Mouse (Mus musculus) brain, adult 10 weeks (tissue): ENCODE data around the gene Popdc2. TPM values are rescaled to one million over a fixed set of nuclear protein-coding genes. Genes with fewer than 3 reads are reported as not detected.

Source experiments
- polyA plus RNA-seq: library from polyadenylated mRNA; stranded (reverse); fragments of 350-450 nt; fragmentation: Illumina TruSeq; extraction: RNeasy Lipid Tissue Mini Kit (QIAGEN cat#74804); gene quantifications from one replicate; pipeline ENCODE4 v1.2.3, GENCODE M21; 2015; ENCODE audit warnings: low read depth, low replicate concordance

Popdc2 gene
- 0.42 TPM for polyA plus RNA-seq

DNA sequence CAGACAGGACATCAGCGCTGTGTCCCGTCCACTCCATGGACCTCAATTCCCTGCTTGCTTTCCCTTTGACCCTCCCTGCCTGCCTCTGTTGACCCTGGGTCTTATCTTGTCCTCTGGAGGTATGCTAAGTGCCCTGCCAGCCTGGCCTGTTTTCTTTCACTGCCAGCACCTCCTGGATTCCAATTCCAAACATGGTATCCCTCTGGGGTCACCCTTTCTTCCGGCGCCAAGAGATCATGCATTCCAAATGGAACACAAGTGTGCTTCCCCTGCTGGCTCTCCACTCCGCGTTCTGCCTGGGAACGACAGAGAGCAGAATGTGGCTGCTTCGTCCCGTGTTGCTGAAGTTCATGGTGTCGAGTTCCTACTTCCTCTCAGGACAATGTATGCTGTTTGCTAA lies at the start of gene Popdc2:
Popdc2 (plus strand) TSS at position 277 of the 400 bp plus-strand sequence.

DNA sequence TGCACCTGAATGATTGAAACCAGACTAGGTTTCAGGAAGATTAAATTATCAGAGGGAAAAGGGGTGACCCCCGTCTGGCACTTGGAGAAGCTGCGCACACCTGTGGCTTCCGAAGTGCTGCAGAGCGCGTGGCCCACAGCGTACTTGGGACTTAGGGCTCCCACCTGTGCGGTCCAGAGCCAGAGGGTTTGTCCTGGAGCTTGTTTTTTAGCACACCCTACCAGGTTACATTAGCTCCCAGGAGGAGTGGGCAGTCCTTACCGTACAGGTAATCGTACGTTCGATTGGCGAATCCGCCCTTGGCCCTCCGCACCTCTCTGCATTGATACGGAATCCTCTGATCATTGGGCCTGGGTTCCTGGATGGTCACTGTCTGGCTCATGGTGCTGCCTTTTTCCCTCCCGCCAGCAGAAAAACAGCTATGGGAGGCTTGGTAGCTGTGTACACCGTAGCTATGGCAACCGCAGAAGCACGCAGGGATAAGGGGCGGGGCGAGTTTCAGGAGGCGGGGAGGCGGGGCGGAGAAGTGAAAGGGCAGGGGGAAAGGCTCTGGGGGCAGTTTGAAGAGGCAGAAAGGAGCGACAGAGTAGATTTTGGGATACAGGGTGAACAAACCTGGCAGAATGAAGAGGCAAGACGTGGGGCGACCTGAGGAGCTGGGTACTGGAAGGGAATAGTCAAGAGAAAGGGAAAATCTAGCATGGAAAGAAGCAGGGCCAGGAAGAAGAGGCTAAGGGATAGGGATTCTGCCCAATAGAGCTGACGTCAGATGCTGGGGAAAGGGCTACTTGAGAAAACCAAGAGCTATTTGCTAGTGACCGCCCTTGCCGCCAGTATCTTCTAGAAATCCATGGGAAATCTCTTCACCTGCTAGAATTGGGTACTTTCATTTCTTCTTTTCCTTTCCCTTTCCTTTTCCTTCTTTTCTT lies 20.3 kb upstream of the Popdc2 start, which contains the start of gene Maats1:
Maats1 (minus strand) TSS at position 748 of the 929 bp plus-strand sequence.

DNA sequence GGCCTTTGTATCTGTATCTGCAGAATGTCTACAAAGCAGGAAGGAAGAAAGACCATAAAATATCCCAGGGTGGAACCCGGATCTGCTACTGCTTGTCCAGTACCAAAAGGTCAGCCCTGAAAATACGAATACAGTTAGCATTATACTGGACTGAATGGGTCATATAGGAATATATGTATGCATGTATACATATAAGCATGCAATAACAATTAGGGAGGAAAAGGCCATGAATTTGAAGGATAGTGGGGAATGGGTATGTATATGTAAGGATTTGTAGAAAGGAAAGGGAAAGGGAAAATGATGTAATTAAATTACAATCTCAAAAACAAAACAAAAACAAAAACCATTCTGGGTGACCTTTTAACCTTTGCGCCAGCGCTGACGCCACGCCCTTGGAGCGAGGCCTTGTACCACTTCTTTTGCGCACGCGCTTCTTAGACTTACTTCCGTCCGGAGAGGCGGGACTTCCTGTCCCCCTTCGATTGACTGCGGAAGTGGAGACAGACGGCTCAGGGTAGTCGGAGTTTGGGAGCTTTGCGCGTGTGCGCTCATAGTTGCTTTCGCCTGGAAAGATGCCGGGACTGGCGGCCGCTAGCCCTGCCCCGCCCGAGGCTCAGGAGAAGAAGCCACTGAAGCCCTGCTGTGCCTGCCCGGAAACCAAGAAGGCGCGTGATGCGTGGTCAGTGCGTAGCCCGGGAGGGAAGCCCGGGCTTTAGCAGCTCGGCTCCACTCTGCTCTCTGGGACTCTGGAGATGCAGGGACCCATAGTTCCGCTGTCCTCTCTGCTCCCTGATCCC lies 15.3 kb upstream of the Popdc2 start, which contains the start of the genes Cox17 and Gm21987:
Cox17 (plus strand) TSS at position 463 of the 797 bp plus-strand sequence.
Gm21987 (plus strand) TSS at position 512 of the 797 bp plus-strand sequence.

Other genes with a start within 250 kb of the Popdc2 start
- gene Nr1i2, start 67.4 kb upstream of the Popdc2 start, polyA plus RNA-seq = not detected
- gene Maats1, start 20.1 kb upstream of the Popdc2 start, polyA plus RNA-seq = 1.4 TPM
- 300 TPM for gene Cox17, start 15.2 kb upstream of the Popdc2 start, polyA plus RNA-seq
- gene Gm21987, start 15.2 kb upstream of the Popdc2 start, polyA plus RNA-seq = not detected
- gene Pla1a, start 70.9 kb downstream of the Popdc2 start, polyA plus RNA-seq = 2.7 TPM
- 71.9 TPM for gene Adprh, start 90.5 kb downstream of the Popdc2 start, polyA plus RNA-seq
- 0.61 TPM for gene Cd80, start 93.4 kb downstream of the Popdc2 start, polyA plus RNA-seq
- 27.7 TPM for gene Timmdc1, start 160.5 kb downstream of the Popdc2 start, polyA plus RNA-seq
- gene Poglut1, start 188.0 kb downstream of the Popdc2 start, polyA plus RNA-seq = 57.1 TPM
- gene Tmem39a, start 196.5 kb downstream of the Popdc2 start, polyA plus RNA-seq = 15.3 TPM